Mouse (Mus musculus): ENCODE results near the gene Zfp503.

The Zfp503 gene

DNA sequence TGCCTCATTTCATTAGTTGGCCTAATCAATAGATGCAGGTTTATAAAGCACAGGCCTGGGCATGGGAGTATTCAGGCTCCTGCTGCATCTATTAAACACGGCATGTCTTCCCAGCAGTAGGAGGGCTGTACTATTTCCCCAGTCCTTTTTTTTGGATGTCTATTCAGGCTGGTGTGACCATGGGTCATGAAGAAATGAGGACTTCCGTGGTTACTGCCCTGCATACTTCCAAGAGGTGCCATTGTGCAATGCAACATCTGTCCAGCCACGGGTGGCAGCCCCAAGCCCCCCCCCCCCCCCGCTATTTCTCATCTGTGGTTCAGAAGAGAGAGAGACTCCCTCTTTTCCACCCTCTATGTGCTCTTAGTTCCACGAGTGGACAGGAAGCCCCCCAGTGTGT is 23.1 kb downstream of the Zfp503 start:
- DNase-seq = no peak

DNA sequence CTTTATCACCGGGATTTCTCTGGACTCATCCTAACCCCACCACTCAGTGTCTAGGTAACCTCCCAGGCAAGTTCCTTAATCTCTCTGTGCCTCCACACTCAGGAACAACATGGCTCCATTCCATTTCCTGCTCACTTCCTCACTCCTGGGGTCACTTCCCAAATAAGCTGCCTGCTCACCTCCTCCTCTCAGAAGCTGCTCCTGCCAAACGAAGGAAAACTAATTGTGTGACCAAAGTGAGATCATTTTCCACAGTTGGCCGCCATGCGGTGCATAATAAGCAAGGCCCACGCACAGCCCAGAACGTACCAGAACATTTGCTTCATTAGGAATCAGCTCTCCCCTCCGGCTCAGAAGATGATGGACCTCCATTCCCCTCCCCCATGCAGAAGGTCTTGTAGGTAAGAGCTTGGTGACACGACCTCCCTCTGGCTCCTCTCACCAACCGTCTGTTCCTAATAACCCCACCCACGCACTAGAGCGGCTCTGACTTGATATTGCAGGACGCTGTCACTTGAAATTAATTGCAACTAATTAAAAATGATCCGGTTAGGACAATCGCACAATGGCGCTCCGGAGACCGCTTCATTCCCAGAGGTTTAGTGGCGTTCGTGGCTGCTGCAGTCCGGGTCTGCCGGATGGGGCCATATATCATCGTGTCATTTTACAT is 26.9 kb downstream of the Zfp503 start:
- DNase-seq = peak; percentile 89

DNA sequence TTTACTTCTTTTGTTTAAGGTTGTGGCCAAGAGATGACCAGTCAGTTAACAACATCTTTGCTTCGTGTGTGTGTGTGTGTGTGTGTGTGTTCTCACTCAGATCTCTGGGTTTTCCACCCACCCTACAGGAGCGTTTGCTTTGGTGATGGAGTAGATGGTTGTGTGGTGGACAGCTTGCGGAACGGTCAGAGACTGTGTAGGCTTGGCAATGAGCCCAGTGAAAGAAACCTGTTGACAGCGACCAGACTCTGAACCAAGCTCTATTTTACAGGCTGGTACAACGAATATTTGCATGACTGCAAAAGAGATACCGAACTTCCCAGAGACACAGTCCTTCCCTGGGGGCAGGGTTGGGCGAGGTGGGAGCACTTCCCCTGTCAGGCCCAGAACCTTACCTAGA is 30.2 kb downstream of the Zfp503 start:
- DNase-seq = peak; percentile 11

DNA sequence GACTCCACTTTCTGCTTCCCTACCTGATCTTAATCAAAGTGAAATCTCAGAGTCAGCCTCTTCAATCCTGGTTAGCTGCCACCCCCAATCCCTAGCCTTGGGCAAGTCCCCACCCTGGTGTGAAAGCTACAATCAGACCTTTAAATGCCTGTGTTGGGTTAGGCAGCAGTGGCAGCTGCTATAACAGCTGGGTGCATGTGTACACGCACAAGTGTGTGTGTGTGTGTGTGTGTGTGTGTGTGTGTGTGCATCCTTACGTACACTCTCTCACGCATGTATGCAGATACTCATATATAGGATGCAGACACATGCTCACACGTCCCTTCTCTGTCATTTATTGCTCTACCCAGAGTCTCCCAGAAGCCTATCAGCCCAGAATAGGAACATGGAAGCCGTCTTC is 30.8 kb downstream of the Zfp503 start:
- DNase-seq = peak; percentile 23

DNA sequence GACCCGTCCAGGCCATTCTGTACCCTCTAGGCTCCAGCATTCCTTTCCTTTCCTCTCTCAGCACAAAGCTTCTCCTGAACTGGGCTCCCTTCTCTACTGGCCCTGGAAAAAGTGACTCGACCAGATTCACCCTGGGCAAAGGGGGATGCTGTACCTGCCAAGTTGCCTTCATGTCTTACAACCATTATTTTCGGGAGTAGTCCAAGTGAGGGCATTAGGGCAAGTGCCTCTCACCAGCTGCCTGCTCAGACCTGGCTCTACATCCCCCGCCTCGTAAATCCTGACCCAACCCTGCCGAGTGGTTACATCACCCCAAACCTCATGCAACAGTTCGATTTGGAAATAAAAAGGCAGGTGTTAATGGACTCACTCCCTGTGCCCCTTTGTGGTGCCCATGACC is 36.9 kb downstream of the Zfp503 start:
- no peak for DNase-seq

DNA sequence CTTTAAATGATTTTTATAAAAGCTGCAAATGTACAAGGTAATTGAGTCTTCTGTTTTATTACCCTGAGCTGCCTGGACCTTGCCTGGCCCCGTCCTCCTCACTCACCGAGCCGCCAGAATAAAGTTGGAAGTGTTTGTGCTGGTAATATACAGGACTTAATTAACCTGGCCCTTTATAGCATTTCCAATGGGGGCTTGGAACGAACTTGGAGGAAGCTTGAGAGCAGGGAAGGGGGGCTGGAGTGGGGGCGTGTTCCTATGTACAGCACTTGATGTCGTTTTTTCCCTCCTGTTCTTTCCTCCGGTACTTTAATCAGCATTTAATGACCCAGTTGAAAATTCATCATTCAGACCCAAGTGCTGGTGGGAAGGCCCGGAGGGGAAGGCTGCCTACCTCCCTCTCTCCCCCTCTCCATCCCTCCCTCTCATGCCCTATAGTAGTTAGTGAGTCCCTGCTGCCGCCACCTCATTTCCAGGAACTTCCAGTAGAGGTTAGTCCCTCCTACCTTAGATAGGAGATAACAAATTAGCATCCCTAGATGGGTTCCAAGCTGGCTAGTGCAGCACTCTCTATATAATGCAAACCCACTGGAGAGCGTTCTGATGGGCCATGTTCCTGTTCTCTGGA is 37.4 kb downstream of the Zfp503 start:
- no peak for DNase-seq

DNA sequence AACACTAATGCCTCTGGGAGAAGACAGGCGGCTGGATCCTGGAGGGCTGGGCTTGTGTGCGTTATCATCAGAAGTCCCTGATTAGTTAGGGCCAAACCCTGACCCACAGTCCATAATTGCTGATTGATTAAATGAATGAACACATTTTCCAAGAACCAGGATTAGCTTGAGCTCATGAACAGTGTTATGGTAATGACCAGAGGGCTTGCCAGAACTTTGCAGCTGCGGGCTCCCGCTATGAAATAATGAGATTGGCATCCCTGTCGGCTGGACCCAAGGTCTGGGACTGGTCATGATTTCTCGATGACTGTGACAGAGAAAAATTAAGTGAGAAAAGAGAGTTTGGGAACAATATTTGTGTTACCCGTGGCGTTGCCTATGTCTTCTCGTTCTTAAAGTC is 44.5 kb downstream of the Zfp503 start:
- DNase-seq = peak; percentile 33

DNA sequence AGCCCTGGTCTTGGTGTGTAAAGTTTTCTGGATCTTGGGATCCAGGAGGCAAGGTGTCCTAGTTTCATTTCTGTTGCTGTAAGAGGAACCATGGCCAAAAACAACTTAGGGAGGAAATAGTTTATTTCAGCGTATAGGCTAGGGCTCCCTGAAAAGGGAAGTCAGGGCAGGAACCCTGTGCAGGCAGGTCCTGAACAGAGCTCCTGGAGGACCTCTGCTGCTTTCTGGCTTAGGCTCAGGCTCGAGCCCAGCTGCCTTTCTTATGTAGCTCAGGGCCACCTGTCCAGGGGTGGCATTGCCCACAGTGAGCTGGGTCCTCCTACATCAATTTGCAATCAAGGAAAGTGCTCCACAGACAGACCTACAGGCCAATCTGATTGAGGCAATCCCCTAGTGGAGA is 47.8 kb downstream of the Zfp503 start:
- no peak for DNase-seq

DNA sequence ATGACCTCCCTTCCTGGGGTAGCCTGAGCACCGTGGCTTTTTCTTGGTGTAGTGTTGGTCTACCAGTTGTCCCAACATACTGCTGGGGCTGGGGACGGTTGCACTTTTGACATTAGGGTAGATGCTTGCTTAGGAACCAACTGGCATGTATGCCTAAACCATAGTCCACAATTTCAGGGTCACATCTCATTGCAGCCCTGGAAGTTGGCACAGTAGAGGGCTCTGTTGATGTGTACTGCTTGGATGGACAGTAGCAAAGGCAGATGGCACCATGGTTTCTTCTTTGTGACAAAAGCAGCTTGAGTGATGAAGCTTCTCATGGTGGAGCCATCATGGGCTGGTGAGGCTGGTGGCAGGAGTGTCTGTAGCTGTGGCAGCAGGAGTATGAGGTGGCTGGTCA is 52.3 kb downstream of the Zfp503 start:
- DNase-seq = no peak

DNA sequence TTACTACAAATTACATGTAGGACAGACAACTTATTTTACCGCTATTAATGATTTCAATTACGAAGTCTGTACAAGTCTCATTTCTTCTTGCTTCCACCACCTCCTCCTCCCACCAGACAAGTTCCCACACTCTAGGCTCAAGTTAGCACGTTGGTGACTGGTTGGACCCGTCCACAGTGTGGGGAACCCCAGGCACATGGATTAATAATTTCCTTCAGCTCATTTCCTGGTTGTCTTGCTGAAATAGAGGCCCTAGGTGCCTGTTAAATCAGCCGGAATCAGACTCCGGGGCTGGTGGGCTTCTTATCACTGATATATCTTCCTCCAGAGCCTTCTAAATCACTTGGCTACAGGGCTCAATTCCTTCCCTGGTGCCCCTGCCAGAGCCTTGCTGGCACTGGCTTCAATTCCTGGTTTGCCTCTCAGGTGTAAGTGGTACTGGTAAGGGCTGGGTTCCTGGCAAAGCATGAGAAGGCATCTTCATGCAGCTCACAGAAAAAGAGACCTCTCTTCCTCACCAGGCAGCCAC is 53.2 kb downstream of the Zfp503 start:
- DNase-seq = no peak

All from retina, postnatal 1 day (tissue).